Mouse (Mus musculus) CH12.LX (cell line): ENCODE data around the gene Kcne3. TPM values are rescaled to one million over a fixed set of nuclear protein-coding genes. Genes with fewer than 3 reads are reported as not detected.

Experiments
- DNase-seq: peaks from one replicate; pipeline ENCODE4 v3.0.0-alpha.2; 2013; ENCODE audit errors: extremely low read depth
- H3K27ac ChIP-seq: 2 replicates; pipeline ENCODE4 v1.5.1; 2012; ENCODE audit warnings: low read depth, mild to moderate bottlenecking, control low read depth, moderate library complexity; ENCODE audit not compliant: insufficient read depth
- H3K27me3 ChIP-seq: replicated peaks from 2 replicates; pipeline ENCODE3; 2012; ENCODE audit warnings: inconsistent platforms
- H3K36me3 ChIP-seq, 2 experiments: replicated peaks in 1 of 2; 2 replicates each; pipeline versions ENCODE3 to v1.6.1; 2012; ENCODE audit warnings: inconsistent platforms in 1 of 2, low read length in 1 of 2, mild to moderate bottlenecking in 1 of 2, mixed read lengths in 1 of 2, moderate library complexity in 1 of 2; ENCODE audit not compliant: control insufficient read depth in 1 of 2, insufficient read depth in 1 of 2
- H3K4me1 ChIP-seq, 2 experiments: 2 replicates each; pipeline ENCODE4 v1.6.1; 2012; ENCODE audit warnings: inconsistent platforms in 1 of 2, moderate library complexity in 1 of 2; ENCODE audit not compliant: insufficient read depth in 2 of 2, control insufficient read depth in 1 of 2
- H3K4me2 ChIP-seq: 2 replicates; pipeline ENCODE4 v1.6.1; 2012; ENCODE audit warnings: low read depth, mild to moderate bottlenecking, control low read depth; ENCODE audit not compliant: poor library complexity, insufficient read depth, severe bottlenecking
- H3K4me3 ChIP-seq, 3 experiments: fragments of 150-350 bp in 1 of 3; sonication (generic) in 1 of 3; replicated peaks in 1 of 3; 2 replicates each; pipeline versions ENCODE3 to v1.5.1; 2011 to 2012; ENCODE audit warnings: low read depth in 2 of 3, low read length in 2 of 3, mild to moderate bottlenecking in 2 of 3, moderate library complexity in 2 of 3, control low read depth in 1 of 3, improper control_type of control experiment in 1 of 3, inconsistent platforms in 1 of 3, mixed read lengths in 1 of 3; ENCODE audit not compliant: poor library complexity in 1 of 3
- H3K79me2 ChIP-seq: replicated peaks from 2 replicates; pipeline ENCODE4 v1.6.1; 2012; ENCODE audit warnings: mild to moderate bottlenecking, moderate library complexity; ENCODE audit not compliant: control insufficient read depth, poor library complexity, insufficient read depth, severe bottlenecking; ENCODE audit errors: extremely low read depth
- H3K9ac ChIP-seq: 2 replicates; pipeline ENCODE4 v1.6.1; 2012; ENCODE audit warnings: low read depth, mild to moderate bottlenecking, control low read depth, moderate library complexity; ENCODE audit not compliant: insufficient read depth
- H3K9me3 ChIP-seq: replicated peaks from 2 replicates; pipeline ENCODE3; 2012; ENCODE audit warnings: low read length, inconsistent platforms, mixed read lengths
- CHD1 ChIP-seq: IDR thresholded peaks from 2 replicates; pipeline ENCODE4 v1.6.1; 2012; ENCODE audit warnings: low read depth, low read length, improper control_type of control experiment, inconsistent platforms
- CHD2 ChIP-seq: IDR thresholded peaks from 2 replicates; pipeline ENCODE4 v1.6.1; 2011; ENCODE audit warnings: low read length, improper control_type of control experiment
- ELF1 ChIP-seq: IDR thresholded peaks from 2 replicates; pipeline ENCODE4 v1.6.1; 2014; ENCODE audit warnings: low read depth, mild to moderate bottlenecking, inconsistent platforms, low read length, improper control_type of control experiment
- EP300 ChIP-seq: IDR thresholded peaks from 2 replicates; pipeline ENCODE4 v1.6.1; 2011; ENCODE audit warnings: low read length, improper control_type of control experiment
- GABPA ChIP-seq: IDR thresholded peaks from 2 replicates; pipeline ENCODE4 v1.6.1; 2012; ENCODE audit warnings: low read depth, low read length, improper control_type of control experiment, inconsistent platforms; ENCODE audit not compliant: insufficient replicate concordance
- HCFC1 ChIP-seq: IDR thresholded peaks from 2 replicates; pipeline ENCODE4 v1.6.1; 2012; ENCODE audit warnings: low read depth, mild to moderate bottlenecking, inconsistent platforms, low read length, improper control_type of control experiment
- IRF4 ChIP-seq: IDR thresholded peaks from 2 replicates; pipeline ENCODE4 v1.6.1; 2014; ENCODE audit warnings: low read depth, mild to moderate bottlenecking, inconsistent platforms, low read length, improper control_type of control experiment
- JUN ChIP-seq: IDR thresholded peaks from 2 replicates; pipeline ENCODE4 v1.6.1; 2011; ENCODE audit warnings: low read depth, mild to moderate bottlenecking, low read length, improper control_type of control experiment, moderate library complexity; ENCODE audit not compliant: insufficient read depth
- JUND ChIP-seq: conservative IDR thresholded peaks from 2 replicates; pipeline ENCODE4 v1.6.1; 2011; ENCODE audit warnings: low read depth, low read length, improper control_type of control experiment
- MAFK ChIP-seq: IDR thresholded peaks from 2 replicates; pipeline ENCODE4 v1.6.1; 2011; ENCODE audit warnings: low read length, improper control_type of control experiment; ENCODE audit not compliant: insufficient replicate concordance
- MAX ChIP-seq: IDR thresholded peaks from 2 replicates; pipeline ENCODE4 v1.6.1; 2011; ENCODE audit warnings: low read length, improper control_type of control experiment
- MAZ ChIP-seq: IDR thresholded peaks from 2 replicates; pipeline ENCODE4 v1.6.1; 2012; ENCODE audit warnings: low read depth, mild to moderate bottlenecking, inconsistent platforms, low read length, improper control_type of control experiment, moderate library complexity
- MEF2A ChIP-seq: IDR thresholded peaks from 2 replicates; pipeline ENCODE4 v1.6.1; 2014; ENCODE audit warnings: low read depth, mild to moderate bottlenecking, inconsistent platforms, low read length, improper control_type of control experiment, borderline replicate concordance
- MXI1 ChIP-seq: IDR thresholded peaks from 2 replicates; pipeline ENCODE4 v1.6.1; 2011; ENCODE audit warnings: mild to moderate bottlenecking, low read depth, low read length, improper control_type of control experiment
- NELFE ChIP-seq: IDR thresholded peaks from 2 replicates; pipeline ENCODE4 v1.6.1; 2011; ENCODE audit warnings: low read depth, low read length, improper control_type of control experiment
- POLR2A ChIP-seq: IDR thresholded peaks from 2 replicates; pipeline ENCODE4 v1.6.1; 2011; ENCODE audit warnings: low read depth, mild to moderate bottlenecking, improper control_type of control experiment, low read length
- RAD21 ChIP-seq: IDR thresholded peaks from 2 replicates; pipeline ENCODE4 v1.6.1; 2011; ENCODE audit warnings: low read depth, mild to moderate bottlenecking, low read length, improper control_type of control experiment, moderate library complexity
- RCOR1 ChIP-seq: conservative IDR thresholded peaks from 2 replicates; pipeline ENCODE4 v1.6.1; 2012; ENCODE audit warnings: low read depth, mild to moderate bottlenecking, inconsistent platforms, low read length, improper control_type of control experiment
- SMC3 ChIP-seq: IDR thresholded peaks from 2 replicates; pipeline ENCODE4 v1.6.1; 2011; ENCODE audit warnings: low read depth, low read length, improper control_type of control experiment
- TCF12 ChIP-seq: IDR thresholded peaks from 2 replicates; pipeline ENCODE4 v1.6.1; 2014; ENCODE audit warnings: low read depth, mild to moderate bottlenecking, inconsistent platforms, low read length, improper control_type of control experiment
- UBTF ChIP-seq: IDR thresholded peaks from 2 replicates; pipeline ENCODE4 v1.6.1; 2012; ENCODE audit warnings: low read depth, mild to moderate bottlenecking, inconsistent platforms, low read length, improper control_type of control experiment, moderate library complexity
- USF1 ChIP-seq: IDR thresholded peaks from 2 replicates; pipeline ENCODE4 v1.6.1; 2014; ENCODE audit warnings: low read depth, mild to moderate bottlenecking, inconsistent platforms, low read length, improper control_type of control experiment
- USF2 ChIP-seq: conservative IDR thresholded peaks from 2 replicates; pipeline ENCODE4 v1.6.1; 2011; ENCODE audit warnings: low read depth, low read length, improper control_type of control experiment
- ZC3H11A ChIP-seq: IDR thresholded peaks from 2 replicates; pipeline ENCODE4 v1.6.1; 2012; ENCODE audit warnings: low read depth, mild to moderate bottlenecking, inconsistent platforms, low read length, improper control_type of control experiment
- dilution Hi-C: fragments of 300-500 bp; cut with MboI; formaldehyde crosslinking; loops from 2 replicates; pipeline ENCODE4 v1.14.3; 2020; ENCODE audit warnings: low sequenced_read_pairs; ENCODE audit not compliant: extremely low pct_unique_long_range_greater_than_20kb, extremely low pct_ligation_motif_present
- in situ Hi-C: fragments of 300-500 bp; cut with MboI; formaldehyde crosslinking; loops from 3 replicates; pipeline ENCODE4 v1.14.3; 2019; ENCODE audit warnings: low sequenced_read_pairs, low pct_ligation_motif_present, low pct_unique_long_range_greater_than_20kb, mixed read lengths
- polyA plus RNA-seq: library from polyadenylated mRNA; unstranded; fragments of >175 nt; gene quantifications from 2 replicates; pipeline ENCODE4 v1.2.1, GENCODE M21; 2012; ENCODE audit warnings: low read depth; ENCODE audit not compliant: insufficient read length
- total RNA-seq, 2 experiments: library from RNA; depleted of rRNA; stranded (reverse); fragments of 300-350 nt in 1 of 2; fragments of >200 nt in 1 of 2; gene quantifications; 2 replicates each; pipeline ENCODE4 v1.2.3; 2012 to 2014

Kcne3 gene
- total and polyA plus RNA-seq, 3 experiments, result not detected

- Histone ChIP-seq H3K4me2 (no peak overlapping the region), H3K9ac (no peak overlapping the region)
- TF ChIP-seq ZC3H11A, result no peak
- TF ChIP-seq USF1, result no peak
- TF ChIP-seq SMC3, result no peak
- TF ChIP-seq, all 38 proteins: peak for 0
- no peak overlapping the region for H3K4me3 ChIP-seq
- in situ Hi-C loops, result loop anchor here (25.0 kb wide), 1 partner anchor 167 kb away; the partner anchor contains the start of gene Chrdl2
- no peak for DNase-seq
- peaks cover 3% of the 10 kb centered on the region for H3K27me3 ChIP-seq
- dilution Hi-C loops, result no loop called here
- H3K4me1 ChIP-seq, result peaks cover 0 to 5% of the 10 kb centered on the region in 2 experiments; a peak in 2 of 4 replicates
- no peaks in the 10 kb centered on the region for H3K79me2 ChIP-seq
- no peaks in the 10 kb centered on the region for H3K36me3 ChIP-seq
- no peaks in the 10 kb centered on the region for H3K9me3 ChIP-seq
- H3K27ac ChIP-seq, result no peak overlapping the region
These were observed 2.6 kb downstream of the Kcne3 start for GRCm38 (mm10) chr7:100178891-100179233.

GRCm38 (mm10) chr7:100179394-100179793 lies 3.1 kb downstream of the Kcne3 start:
- dilution Hi-C loops, result no loop called here
- TF ChIP-seq GABPA (no peak), JUN (no peak), UBTF (no peak), MAX (no peak), RCOR1 (no peak), CHD1 (no peak), MAZ (no peak), IRF4 (no peak), HCFC1 (no peak), JUND (no peak)
- H3K27ac ChIP-seq, result no peak overlapping the region

DNA sequence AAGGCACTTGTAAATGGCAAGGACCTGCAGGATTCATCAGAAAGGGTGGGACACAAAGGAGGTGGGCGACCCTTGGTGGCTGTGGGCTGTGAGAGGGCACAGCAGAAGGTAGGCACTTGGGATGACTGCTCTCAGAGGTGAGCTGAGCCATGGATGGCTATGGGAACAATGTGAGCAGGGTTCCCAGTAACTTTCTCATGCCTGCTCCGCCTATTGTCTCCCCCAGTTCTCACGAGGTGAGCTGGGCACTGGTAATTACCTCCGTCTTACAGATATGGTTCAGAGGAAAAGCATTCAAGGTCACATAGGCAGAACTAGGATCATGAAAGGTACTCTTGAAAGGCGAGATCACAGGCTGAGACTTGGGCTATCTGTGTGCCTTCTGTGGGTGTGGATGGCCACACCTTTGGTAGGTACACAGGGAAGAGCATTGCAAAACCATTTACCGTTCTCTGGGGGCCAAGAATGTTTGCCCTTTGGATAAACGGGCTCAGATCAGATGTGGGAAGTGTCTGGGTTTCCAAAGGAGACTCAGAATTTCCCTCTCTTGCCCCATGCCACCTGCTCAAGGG lies 3.6 kb downstream of the Kcne3 start:
- TF ChIP-seq UBTF (no peak), MXI1 (no peak), MEF2A (no peak), MAZ (no peak), ELF1 (no peak), USF2 (no peak), RAD21 (no peak), TCF12 (no peak), NELFE (no peak), HCFC1 (no peak), MAFK (no peak), POLR2A (no peak), EP300 (no peak), IRF4 (no peak), CHD2 (no peak)
- H3K79me2 ChIP-seq, result no peaks in the 10 kb centered on the region
- peaks cover 0 to 5% of the 10 kb centered on the region in 2 experiments; a peak in 2 of 4 replicates for H3K4me1 ChIP-seq
- dilution Hi-C loops (no loop called here), in situ Hi-C loops (loop anchor here (25.0 kb wide), 1 partner anchor 168 kb away; the partner anchor contains the start of gene Chrdl2)
- H3K9me3 ChIP-seq, result no peaks in the 10 kb centered on the region
- DNase-seq, result no peak
- no peak overlapping the region for H3K9ac ChIP-seq
- H3K27me3 ChIP-seq, result peaks cover 3% of the 10 kb centered on the region
- H3K27ac ChIP-seq, result no peak overlapping the region
- H3K4me2 ChIP-seq, result no peak overlapping the region
- H3K36me3 ChIP-seq, result no peaks in the 10 kb centered on the region
- H3K4me3 ChIP-seq, result no peak overlapping the region

More at GRCm38 (mm10) chr7:100179394-100179793, 3.1 kb downstream of the Kcne3 start:
- Histone ChIP-seq H3K9ac (no peak overlapping the region), H3K79me2 (no peaks in the 10 kb centered on the region), H3K9me3 (no peaks in the 10 kb centered on the region), H3K4me2 (no peak overlapping the region), H3K4me1 (peaks cover 0 to 5% of the 10 kb centered on the region in 2 experiments; a peak in 2 of 4 replicates), H3K27me3 (peaks cover 3% of the 10 kb centered on the region), H3K4me3 (no peak overlapping the region), H3K36me3 (no peaks in the 10 kb centered on the region)
- in situ Hi-C loops, result loop anchor here (25.0 kb wide), 1 partner anchor 167 kb away; the partner anchor contains the start of gene Chrdl2
- no peak for DNase-seq
